Mouse (Mus musculus): ENCODE results near the gene Enah. TPM values are rescaled to one million over a fixed set of nuclear protein-coding genes. Genes with fewer than 3 reads are reported as not detected.

The Enah gene
- total RNA-seq, 4 experiments from 2014 or later = 62.1 to 126 (median 78.8) TPM

Other genes starting within 250 kb of the Enah start
- gene Lbr, start 176.9 kb downstream of the Enah start, total RNA-seq (2022) = 10 to 100 TPM; 15.7 to 23.2 (median 17.6) TPM
- gene Srp9, start 104.7 kb upstream of the Enah start, total RNA-seq (2022) = 10 to 100 TPM; 53.2 to 85.2 (median 69.2) TPM
- not detected for gene Vmn1r1, start 144.5 kb upstream of the Enah start, total RNA-seq (2022)